Comparison of ENCODE assay signal across 33 mouse cellular contexts in the genomic region with DNA sequence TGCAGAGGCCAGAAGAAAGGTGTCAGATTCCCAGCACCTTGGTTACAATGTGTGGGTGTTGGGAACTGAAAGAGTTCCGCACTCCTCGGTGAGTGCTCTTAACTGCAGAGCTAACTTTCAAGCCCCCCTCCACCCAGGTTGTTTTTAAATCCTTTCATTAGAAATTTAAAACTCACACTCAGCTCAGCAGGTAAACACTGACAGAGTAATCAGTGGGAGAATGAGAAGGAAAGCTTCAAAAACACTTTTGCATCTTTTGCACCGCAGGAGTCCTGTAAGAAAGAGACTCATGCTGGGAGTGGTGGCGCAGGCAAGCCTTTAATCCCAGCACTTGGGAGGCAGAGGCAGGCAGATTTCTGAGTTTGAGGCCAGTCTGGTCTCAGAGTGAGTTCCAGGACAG.
"Had no signal": no experiment of that assay in that cellular context is flagged by ENCODE, and none has a peak within 500 bp of the region (broad histone marks: within the 10 kb centered on the region; RNA-seq: fewer than 3 reads in every experiment).

No protein-coding gene starts in this region.

- DNase-seq: heart, postnatal 10 days; heart, postnatal 14 days; heart, postnatal 36 days; heart, postnatal 4 days; kidney, adult 11 months; kidney, adult 18-20 months; kidney, adult 2 months; kidney, adult 8-10 months; kidney, adult 9 months; kidney, postnatal 10 days; kidney, postnatal 14 days; kidney, postnatal 25 days; kidney, postnatal 36 days; kidney, postnatal 4 days; layer of hippocampus, adult 9-11 months; layer of hippocampus, postnatal 36 days had no signal

- H3K4me1 ChIP-seq: heart, embryonic 13.5 days; heart, embryonic 15.5 days; hindbrain, embryonic 12.5 days; hindbrain, embryonic 13.5 days; hindbrain, embryonic 15.5 days; intestine, embryonic 15.5 days had no signal

- ATAC-seq: hindbrain, embryonic 16.5 days; hindbrain, postnatal 0 days; inflammation-experienced regulatory T-cells, adult 6 months; intestine, embryonic 15.5 days; intestine, embryonic 16.5 days; intestine, postnatal 0 days had no signal

- H3K9ac ChIP-seq: heart, embryonic 13.5 days; heart, embryonic 15.5 days; hindbrain, embryonic 12.5 days; hindbrain, embryonic 13.5 days; hindbrain, embryonic 14.5 days; hindbrain, embryonic 15.5 days; intestine, embryonic 15.5 days; kidney, embryonic 15.5 days had no signal

- H3K4me2 ChIP-seq: heart, embryonic 13.5 days; heart, embryonic 15.5 days; hindbrain, embryonic 12.5 days; hindbrain, embryonic 13.5 days; hindbrain, embryonic 14.5 days; hindbrain, embryonic 15.5 days; intestine, embryonic 15.5 days; kidney, embryonic 15.5 days had no signal

- H3K9me3 ChIP-seq: heart, embryonic 13.5 days; heart, embryonic 15.5 days; hindbrain, embryonic 10.5 days; hindbrain, embryonic 12.5 days; hindbrain, embryonic 13.5 days; hindbrain, embryonic 15.5 days; intestine, embryonic 15.5 days; kidney, embryonic 15.5 days had no signal

- H3K27ac ChIP-seq: heart, embryonic 13.5 days; heart, embryonic 15.5 days; hindbrain, embryonic 10.5 days; hindbrain, embryonic 12.5 days; hindbrain, embryonic 13.5 days; hindbrain, embryonic 14.5 days; hindbrain, embryonic 15.5 days; hindbrain, postnatal 0 days; intestine, embryonic 15.5 days; kidney, embryonic 15.5 days; kidney, postnatal 0 days; layer of hippocampus, adult 2 months; left cerebral cortex, adult 2 months had no signal

- H3K27me3 ChIP-seq: heart, embryonic 15.5 days; hindbrain, embryonic 12.5 days; hindbrain, embryonic 13.5 days; hindbrain, embryonic 15.5 days; intestine, embryonic 15.5 days had no signal

- H3K36me3 ChIP-seq: heart, embryonic 13.5 days; heart, embryonic 15.5 days; hindbrain, embryonic 10.5 days; hindbrain, embryonic 12.5 days; hindbrain, embryonic 13.5 days; hindbrain, embryonic 15.5 days; intestine, embryonic 15.5 days; kidney, embryonic 15.5 days had no signal

- H3K4me3 ChIP-seq: heart, embryonic 13.5 days; heart, embryonic 15.5 days; hindbrain, embryonic 10.5 days; hindbrain, embryonic 12.5 days; hindbrain, embryonic 13.5 days; hindbrain, embryonic 15.5 days; intestine, embryonic 15.5 days; kidney, embryonic 15.5 days; layer of hippocampus, adult 2 months; left cerebral cortex, adult 2 months had no signal
